Mouse (Mus musculus) lung, adult 2 months (tissue): ENCODE data around the gene Polr2a.

Source experiments
- CTCF ChIP-seq: fragments of 200-500 bp; IDR thresholded peaks from 2 replicates; pipeline ENCODE4 v1.5.1; 2011; ENCODE audit warnings: mild to moderate bottlenecking, low read length, control low read depth; ENCODE audit not compliant: insufficient read depth
- POLR2A ChIP-seq: fragments of 200-500 bp; IDR thresholded peaks from 2 replicates; pipeline ENCODE4 v1.6.1; 2011; ENCODE audit warnings: low read depth, mild to moderate bottlenecking, control low read depth, low read length, borderline replicate concordance; ENCODE audit errors: extremely low read depth

GRCm38 (mm10) chr11:69704613-69705010, 53.8 kb downstream of the Polr2a start:
- TF ChIP-seq CTCF (no peak), POLR2A (no peak)
